Mouse (Mus musculus) urinary bladder, postnatal 25 days (tissue): ENCODE data around the gene Stard5.

Experiments
- DNase-seq: peaks from one replicate; pipeline ENCODE4 v3.0.0; 2022; ENCODE audit warnings: low spot score

The Stard5 gene

DNA sequence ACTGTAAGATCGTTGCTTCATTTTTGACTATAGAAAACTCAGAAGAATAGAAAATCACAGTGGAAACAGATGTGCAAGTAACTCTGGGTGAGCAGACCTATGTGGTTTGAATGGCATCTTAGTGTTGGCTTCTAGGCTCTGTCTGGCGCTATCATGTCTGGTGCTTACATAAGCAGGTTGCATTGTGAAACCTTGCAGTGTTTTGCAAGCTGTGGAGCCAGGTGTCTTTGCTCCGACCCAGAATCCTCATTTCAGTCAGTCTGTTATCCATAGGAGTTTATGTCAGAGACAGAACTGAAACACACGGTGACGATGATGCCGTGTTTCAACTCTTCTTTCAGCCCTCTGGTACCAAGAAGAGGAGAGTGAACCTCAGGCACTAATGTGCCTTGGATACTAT lies 2.1 kb downstream of the Stard5 start:
- no peak for DNase-seq

DNA sequence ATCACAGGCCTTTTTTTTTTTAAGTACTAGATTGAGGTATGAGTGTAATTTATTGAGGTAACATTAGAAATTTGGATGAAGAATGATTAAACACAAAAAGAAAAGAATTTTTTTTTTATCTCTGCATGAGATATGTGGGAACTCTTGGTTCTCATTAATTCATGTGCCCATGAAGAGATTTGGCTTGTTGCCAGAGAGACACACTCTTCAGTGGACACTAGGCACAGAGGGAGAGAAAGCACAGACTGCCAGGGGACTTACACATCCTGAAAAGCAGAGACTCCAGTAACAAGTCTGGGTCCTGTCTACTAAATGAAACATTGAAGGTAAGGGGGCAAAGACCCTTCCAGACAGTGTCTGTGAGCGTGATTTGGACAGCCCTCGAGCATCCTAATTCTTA lies 4.0 kb downstream of the Stard5 start:
- no peak for DNase-seq

DNA sequence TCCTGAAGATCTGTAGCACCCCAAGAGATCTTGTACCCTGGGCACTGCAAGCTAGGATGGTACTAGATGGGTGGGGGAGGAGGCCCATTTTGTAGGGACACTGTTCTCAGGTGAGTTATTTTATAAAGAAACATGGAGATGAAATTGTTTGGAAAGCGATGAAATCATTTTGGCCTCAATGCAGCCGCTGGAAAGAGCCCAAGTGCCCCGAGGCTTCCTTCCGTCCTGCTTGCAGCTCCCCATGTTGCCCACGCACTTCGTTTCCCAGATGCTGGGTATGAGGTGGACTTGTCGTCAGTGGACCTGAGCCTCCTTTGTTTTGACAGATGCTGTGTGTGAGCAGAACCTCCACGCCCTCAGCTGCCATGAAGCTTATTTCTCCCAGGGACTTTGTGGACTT lies 4.7 kb downstream of the Stard5 start:
- DNase-seq = no peak

DNA sequence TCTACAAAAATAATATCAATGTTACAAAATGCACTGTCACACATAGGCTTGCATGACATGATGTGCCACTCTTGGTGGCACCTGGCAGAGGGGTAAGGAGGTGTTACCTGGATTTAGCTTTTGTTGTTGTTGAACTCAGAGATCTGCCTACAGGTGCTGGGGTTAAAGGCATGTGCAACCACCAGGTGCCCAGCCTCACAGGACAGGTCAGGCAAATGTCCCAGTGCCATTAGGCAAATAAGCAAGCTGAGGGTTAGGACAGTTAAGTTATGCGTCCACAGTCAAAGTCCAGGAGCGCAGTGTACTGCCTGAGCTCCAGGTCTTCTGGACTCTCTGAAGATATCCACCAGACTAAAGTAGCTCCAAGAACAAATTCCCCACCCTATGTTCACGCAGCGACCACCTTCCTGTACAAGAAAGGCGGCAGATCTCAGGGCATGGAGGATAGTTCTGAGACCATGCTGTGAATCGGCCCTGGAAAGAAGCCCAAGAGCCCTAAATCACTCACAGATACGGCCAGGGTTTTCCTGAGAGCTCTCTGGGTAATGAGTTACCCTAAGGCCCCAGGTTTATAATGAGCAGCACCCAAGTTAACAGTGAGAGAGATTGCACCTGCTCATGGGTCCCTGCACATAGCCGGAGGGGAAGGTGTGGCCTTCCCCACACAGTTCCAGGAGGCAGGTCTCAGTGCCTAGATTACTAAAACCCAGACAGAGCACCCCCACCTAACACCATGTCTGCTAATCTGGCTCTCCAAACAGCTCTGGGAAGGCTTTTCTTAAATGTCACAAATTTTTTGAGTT lies 6.2 kb downstream of the Stard5 start:
- DNase-seq = no peak

DNA sequence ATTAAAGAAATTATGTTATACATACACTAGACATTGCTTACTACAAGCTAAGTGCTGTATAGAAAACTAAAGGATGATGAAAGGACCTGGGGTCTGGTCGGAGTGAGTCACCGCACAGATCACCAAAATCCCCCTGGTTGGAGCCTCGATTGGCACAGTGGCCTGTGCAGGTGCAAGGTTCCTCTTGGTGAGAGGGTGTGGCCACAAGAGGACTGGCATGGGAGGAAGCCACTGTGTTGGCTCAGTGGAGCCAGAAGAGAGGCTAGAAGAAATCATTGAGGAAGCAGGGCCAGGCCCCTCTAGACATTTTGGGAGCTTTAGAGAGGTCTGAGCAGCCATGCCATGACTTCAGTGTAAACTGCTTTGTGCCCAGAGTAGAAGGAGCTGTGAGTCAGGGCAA lies 7.3 kb downstream of the Stard5 start:
- DNase-seq = no peak

DNA sequence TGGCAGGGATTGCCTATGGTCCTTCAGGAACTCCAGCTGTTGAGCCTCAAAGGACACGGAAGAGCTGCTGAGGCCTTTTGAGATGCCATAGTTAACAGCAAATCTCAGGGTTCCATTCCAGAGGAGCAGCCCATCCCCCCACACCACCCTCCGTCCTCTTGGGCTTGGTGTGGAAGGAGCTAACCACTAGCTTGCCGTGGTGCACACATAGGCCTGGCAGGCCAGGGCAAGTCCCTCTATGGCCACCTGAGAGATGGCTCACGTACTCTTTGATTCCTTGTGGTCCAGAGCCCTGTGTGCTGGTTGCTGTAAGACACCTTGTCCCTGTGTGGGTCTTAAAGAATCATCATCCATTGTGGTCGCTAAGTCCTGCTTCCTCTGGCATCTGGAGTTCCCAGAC lies 8.8 kb downstream of the Stard5 start:
- DNase-seq = no peak

DNA sequence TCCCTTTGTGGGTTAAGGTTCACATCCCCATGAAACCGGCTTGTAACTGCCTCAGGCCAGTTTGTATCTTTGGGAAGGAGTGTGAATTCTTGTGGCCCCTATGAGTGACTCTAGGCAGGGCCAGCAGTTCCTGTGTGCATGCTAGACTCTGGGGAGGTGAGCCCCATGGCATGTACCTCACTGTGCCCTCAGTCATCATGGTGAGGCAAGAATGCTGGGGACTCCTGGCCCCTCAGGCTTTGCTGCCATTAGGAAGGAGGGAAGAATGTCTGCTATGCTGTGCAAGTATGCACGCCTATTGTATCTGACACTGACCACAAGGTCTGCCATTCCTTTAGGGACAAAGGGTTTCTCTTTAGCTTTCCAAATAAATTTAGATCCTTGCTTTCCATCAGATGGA lies 9.4 kb downstream of the Stard5 start:
- no peak for DNase-seq

DNA sequence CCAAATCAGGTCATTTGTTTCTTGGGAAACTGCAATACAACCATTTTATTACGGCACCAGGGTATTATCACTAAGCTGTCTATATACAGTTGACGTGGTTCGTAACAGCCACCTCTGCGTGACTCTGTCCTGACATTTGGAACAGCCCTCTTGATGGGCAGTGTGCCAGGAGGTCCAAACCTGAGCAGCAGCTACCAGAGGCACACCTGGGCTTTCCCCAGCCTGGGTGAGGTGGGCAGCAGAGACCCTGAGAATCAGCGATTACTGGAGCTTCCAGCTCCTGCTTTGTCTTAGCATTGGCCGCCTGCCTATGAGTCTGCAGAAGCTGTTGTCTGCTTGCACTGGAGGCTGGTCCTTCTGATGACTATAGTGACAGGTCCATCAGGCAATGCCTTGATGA lies 11.8 kb downstream of the Stard5 start:
- no peak for DNase-seq

DNA sequence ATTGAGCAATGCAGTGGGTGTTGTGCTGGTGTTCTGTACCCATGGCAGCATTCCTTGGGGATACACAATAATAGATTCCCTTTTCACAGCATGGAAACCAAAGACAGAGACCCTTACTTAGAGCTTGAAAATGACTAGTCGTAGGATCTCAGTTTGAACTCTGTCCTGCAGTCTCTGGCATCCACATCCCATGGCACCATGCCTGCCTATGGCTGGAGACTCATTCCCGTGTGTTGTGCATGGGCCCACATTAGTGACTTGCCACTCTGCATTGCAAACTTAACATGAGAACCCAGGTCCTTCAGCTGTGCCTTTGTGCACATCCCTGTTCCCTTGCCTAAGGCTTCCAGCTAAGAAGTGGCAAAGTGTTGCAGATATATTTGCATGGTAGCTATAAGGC lies 13.0 kb downstream of the Stard5 start:
- DNase-seq = no peak

DNA sequence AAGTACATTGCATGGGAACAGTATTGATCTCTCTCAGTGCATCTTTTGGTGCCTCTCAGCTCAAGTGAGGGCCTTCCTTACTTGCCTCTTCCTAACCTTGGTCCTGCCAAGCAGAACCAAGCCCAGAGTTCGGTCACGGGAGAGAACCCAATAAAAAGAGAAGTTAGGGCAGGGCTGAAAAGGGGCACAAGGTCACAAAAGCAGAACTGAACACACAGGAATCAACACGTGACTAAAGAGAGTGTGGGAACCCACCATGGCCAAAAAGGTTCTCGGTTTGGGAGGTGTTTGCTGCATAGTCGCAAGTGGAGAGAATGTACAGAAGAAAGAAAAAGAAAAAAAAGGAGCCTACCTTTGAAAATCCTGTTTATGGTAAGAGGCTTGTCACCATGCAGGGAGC lies 13.7 kb downstream of the Stard5 start:
- no peak for DNase-seq

DNA sequence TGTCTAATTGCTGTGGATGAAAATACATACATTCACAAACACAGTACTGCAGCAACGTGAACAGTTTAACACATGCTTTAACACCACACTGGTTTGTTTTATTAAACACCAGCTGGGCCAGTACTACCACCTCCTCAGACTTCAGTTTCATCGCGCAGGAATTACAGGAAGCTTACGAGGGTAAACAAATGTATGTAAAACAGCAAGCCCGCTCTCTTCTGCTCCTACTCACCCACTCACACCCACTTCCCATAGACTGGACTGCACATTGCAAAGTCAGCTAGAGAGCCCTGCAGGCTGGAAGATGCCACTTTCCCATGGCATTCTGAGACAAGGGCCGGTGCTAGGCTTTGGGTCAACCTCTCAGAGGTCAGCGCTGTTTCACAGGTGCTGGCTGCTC lies 17.0 kb downstream of the Stard5 start:
- DNase-seq = no peak

DNA sequence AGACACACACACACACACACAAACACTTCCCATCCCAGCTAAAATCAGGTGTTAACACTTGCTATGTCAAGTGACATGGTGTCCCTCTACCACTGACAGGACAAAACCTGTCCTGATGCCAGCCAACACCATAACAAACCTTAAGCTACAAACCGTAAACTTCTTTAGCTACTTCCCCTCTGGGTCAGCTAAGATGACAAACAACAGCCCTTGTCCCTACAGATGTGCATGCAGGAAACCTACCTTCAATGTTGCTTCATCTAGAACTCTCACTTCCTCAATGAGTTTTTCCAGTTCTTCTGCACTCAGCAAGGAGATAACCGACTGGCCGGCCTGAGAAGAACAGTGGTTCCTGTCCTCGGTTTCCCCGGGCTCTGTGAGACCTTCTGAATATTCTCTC lies 18.9 kb downstream of the Stard5 start:
- no peak for DNase-seq

DNA sequence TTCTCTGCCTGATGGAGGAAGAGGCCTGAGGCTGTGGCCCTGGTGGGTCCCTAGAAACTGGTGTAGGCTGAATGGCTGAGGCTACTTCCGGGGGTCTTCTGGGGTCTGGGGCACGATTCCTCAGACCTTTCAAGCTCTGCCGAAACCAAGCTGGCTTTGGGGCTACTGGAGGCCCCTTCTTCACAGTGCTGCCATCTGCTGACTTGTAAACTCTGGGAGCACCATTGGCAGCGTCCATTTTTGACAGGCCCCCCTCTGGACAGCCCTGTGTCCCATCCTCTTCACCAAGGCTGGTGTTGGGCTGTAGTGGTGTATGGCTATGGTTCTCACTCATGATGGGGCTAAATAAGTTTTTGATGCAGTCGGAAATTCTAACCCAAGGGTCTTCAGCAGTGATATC lies 20.7 kb downstream of the Stard5 start:
- no peak for DNase-seq

DNA sequence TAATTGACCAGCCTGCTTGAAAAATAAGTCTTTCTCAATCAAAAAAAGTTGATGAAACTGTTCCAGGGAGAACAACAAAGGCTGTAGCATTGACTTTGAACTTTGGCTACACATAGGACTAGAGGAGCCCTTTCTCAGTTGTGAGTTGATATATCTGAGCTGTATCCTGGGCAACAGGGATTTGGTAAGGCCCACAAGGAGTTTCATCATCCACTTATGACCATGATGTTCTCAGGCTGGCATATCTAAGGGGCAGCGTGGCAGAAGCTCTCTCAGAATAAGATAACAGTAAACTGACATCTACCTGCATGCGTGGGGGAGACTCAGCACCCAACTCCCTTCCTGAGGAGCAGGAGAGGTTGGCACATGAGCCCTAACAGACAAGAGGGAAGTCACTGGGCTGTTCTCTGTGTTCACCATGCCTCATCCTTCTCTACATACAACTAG lies 21.9 kb downstream of the Stard5 start:
- DNase-seq = no peak

DNA sequence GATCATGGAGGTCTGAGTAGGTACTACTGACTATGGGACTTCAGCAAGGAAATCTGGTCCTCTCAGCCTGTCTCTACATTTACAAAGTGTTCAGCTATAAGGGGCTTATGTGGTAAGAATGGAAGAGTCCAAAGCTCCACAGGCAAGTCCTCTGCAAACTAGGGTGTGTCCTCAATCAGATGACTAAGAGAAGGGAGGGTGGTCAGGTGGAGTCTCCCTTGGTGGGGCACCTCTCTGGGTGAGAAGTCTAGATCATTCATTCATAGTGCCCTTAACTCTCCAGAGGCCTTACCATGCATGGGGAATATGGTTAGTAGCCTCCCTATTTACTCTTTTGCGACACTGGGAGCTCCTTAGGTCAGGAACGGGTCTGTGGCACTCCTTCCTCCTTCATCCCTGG lies 22.4 kb downstream of the Stard5 start:
- DNase-seq = no peak

DNA sequence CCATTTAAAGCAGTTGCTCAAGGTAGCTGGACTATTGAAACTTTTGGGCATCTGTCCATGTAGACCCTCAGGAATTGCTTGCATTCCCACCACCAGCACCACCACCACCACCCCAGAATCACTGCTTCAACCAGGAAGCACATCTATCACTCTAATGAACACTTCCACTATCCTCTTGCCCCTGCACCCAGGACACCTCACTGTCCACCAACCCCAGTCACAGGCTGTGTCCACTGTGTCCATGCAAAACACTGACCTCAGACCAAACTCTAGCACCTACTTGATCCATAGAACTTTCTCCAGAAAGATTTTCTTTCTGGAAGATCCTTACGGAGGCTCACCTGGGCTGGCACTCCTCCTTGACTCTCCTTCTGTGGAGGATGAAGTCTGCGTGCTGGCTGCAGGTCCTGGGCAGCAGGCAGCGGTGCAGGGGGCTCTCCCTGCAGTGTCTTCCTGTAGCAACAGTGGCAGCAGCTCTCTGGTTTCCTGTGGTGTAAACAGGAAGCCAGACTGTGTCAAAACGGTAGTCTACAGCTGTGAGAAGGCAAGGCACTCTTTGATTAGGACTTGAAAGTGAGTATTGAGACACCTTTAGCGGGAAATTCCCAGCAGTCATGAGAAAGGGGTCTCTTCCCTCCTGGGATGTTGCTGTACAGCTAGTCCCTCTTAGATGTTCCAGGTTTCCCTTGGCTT lies 23.3 kb downstream of the Stard5 start:
- DNase-seq = no peak

DNA sequence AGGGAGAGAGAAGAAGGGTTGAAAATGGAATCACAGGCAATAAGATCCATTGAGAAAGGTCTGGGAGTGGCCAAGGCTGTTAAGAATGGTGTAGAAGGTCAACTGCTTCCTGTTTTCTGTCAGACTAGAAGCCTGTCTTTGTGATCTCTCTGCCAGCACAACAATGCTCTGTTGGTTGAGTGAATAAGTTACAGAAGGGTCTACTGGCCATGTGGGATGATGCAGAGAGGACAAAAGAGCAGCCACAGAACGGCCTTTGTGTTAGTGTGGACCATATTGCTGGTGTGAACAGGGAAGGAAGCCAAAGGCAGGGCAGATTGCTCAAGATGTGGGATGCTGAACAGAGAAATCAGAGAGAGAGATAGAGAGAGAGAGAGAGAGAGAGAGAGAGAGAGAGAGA lies 27.0 kb downstream of the Stard5 start:
- DNase-seq = no peak

DNA sequence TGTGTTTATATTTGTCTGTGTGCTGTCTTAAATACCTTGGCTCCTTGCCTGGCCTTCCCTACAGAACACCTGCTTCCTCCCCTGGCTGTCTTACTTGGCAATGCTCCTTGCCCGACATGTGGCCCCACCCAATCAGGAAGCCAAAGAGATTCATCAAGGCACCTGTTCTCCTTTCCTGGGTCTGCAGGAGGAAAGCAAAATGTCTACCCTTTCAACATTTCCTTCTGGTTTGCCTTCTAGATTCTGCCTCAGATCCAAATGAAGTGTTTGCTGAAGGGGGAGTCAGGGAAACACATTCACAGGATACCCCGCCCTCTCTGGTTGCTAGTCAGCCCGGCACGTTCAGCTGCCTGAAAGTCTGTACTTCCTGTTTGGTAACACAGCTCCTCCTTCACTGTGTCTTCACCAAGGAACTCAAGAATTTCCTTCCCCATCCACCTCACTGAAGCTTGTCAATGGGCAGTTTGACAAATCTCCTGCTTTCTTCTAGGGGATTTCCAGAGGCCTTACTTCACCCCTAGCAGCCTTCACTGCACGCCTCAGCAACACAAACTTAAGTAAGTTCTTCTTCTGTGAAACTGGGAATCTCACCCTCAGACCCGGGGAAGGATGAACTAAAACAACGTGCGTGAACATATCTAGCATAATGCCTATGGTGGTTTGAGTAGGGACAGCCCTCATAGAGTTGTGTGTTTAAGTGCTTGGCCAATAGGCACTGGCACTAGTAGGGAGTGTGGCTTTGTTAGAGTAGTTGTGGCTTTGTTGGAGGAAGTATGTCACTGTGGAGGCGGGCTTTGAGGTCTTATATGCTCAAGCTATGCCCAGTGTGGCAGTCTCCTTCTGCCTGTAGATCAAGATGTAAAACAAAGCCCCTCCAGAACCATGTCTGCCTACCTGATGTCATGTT lies 27.7 kb downstream of the Stard5 start:
- no peak for DNase-seq

DNA sequence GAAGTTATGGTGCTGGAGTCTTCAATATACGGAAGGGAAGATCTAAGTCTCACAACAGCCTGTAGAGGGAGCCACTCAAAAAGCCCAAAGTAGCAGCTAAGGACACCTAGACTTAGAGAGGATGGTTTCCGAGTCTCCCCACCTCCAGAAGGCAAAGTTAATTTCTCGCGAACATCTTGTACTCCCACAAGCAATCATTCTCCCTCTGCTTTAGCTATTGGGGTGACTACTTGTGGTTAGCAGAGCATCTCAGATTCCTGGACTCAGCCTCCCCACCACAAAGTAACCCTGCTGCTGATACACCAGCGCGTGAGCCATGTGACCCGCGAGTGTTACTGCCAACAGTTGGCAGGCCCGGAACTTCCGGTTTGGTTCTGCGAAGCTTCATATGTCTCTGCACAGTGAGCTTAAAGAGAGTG lies 28.5 kb downstream of the Stard5 start:
- no peak for DNase-seq

DNA sequence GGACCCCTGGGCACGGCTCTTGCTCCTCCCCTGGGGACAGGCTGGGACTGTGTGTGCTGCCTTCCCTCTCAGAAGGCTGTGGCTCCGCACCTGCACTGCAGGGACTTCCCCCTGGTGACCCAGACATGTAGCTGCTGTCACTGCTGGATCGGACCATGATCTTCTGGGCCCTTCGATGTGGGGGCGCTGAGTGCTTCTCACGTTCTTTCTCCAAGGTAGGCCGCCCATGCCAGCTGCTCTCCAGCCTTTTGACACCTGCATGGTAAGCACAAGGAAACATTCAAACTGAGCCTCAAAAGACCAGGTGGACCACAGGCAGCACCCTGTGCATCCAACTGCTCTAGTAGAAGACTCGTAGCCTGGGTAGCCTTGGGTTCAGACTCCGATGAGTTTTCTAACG lies 29.3 kb downstream of the Stard5 start:
- no peak for DNase-seq

DNA sequence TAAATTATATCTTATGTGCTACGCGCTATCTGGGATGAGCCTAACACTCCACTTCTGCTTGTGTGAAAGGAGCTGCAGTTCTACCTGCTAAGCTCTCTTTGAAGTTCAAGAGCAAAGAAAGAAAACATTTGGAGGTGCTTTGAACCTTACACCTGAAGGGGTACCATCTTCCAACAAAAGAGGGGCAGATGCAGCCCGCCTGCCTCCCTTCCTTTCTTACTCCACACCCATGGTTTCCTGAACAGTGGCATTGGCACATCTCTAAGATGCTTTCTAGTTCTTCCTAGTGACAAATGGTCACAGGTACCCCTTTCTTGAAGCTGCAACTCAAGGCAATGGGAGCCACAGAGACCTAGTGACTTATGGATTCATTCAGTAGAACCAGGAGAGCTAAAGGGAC lies 30.0 kb downstream of the Stard5 start:
- no peak for DNase-seq

DNA sequence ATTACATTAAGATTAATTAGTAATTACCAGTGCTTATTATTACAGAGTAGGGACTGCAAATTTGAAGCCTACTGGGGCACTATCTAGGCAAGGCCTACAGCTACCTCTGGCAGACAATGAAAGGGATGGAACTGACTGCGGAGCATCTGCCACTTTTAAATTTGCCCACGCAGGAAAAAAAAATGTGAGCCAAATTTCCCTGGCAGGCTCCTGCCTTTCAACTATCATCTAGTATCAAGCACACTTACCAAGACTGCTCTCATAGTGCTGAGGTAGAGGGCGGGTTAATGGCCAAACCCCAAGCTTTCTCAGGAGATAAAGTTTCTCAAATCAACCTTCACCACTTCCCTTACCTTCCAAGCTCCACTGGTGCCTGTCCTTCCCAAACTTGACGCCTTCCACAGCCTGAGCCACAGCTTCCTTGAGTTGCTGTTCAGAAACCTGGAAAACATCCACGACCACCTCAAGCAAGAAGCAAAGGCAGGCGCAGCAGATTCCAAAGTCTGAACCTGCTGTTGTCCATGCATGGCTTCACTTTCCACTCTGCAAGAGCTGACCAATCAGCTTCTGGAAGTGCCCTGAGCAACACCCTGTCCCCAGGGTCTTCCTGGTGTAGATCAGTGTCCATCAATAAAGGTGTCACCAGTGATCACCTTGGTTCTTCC lies 31.1 kb downstream of the Stard5 start:
- no peak for DNase-seq
